Mouse (Mus musculus) kidney, postnatal 0 days (tissue): ENCODE results near the gene Prox1. TPM values are rescaled to one million over a fixed set of nuclear protein-coding genes. Genes with fewer than 3 reads are reported as not detected.

Experiments used
- ATAC-seq: fragments of 200-750 bp; cut with Nextera tagmentation; replicated peaks from 2 replicates; pipeline ENCODE4 v1.8.0; 2017; ENCODE audit warnings: low read depth, moderate number of reproducible peaks, moderate TSS enrichment, moderate library complexity; ENCODE audit not compliant: low FRiP score
- DNase-seq: peaks from one replicate; pipeline ENCODE4 v3.0.0-alpha.2; 2016; ENCODE audit warnings: low spot score
- H3K27ac ChIP-seq: fragments of 300-500 bp; sonication (generic); 2 replicates; pipeline ENCODE4 v1.5.1; 2014; ENCODE audit warnings: mild to moderate bottlenecking
- H3K27me3 ChIP-seq: fragments of 300-500 bp; sonication (generic); 2 replicates; pipeline ENCODE4 v1.6.1; 2014; ENCODE audit warnings: low read length, mixed read lengths; ENCODE audit not compliant: insufficient read depth
- H3K36me3 ChIP-seq: fragments of 300-500 bp; sonication (generic); 2 replicates; pipeline ENCODE4 v1.6.1; 2014; ENCODE audit warnings: low read length, mixed read lengths; ENCODE audit not compliant: insufficient read depth
- H3K4me1 ChIP-seq: fragments of 300-500 bp; sonication (generic); replicated peaks from 2 replicates; pipeline ENCODE4 v1.6.1; 2014; ENCODE audit warnings: antibody characterized with exemption, low read length, mixed read lengths; ENCODE audit not compliant: insufficient read depth
- H3K4me2 ChIP-seq: fragments of 300-500 bp; sonication (generic); 2 replicates; pipeline ENCODE4 v1.6.1; 2014; ENCODE audit warnings: mild to moderate bottlenecking, low read length, moderate library complexity, mixed read lengths
- H3K4me3 ChIP-seq: fragments of 300-500 bp; sonication (generic); replicated peaks from 2 replicates; pipeline ENCODE4 v1.5.1; 2014; ENCODE audit warnings: low read depth, low read length
- H3K9ac ChIP-seq: fragments of 300-500 bp; sonication (generic); 2 replicates; pipeline ENCODE4 v1.6.1; 2014; ENCODE audit warnings: low read depth, low read length
- H3K9me3 ChIP-seq: fragments of 300-500 bp; sonication (generic); replicated peaks from 2 replicates; pipeline ENCODE4 v1.6.1; 2016; ENCODE audit warnings: low read length, inconsistent platforms, mixed read lengths
- CTCF ChIP-seq: IDR thresholded peaks from 2 replicates; pipeline ENCODE4 v1.5.1; 2016; ENCODE audit warnings: antibody characterized with exemption, low read depth, mild to moderate bottlenecking, moderate library complexity
- WGBS: fragments of 180-500 bp; shearing (Covaris S2); extraction: QIAGEN DNeasy Blood & Tissue Kit; methylation state at CpG from one replicate; pipeline ENCODE4 v1.1.7; 2014; 5-methylcytosine and 5-hydroxymethylcytosine counted together
- polyA plus RNA-seq: library from polyadenylated mRNA; unstranded; fragments of >200 nt; fragmentation: Nextera tagmentation; extraction: Ambion mirVana; gene quantifications from 2 replicates; pipeline ENCODE4 v1.2.1, GENCODE M21; 2015

Gene Prox1
- polyA plus RNA-seq, 1 experiment from 2014 or later = 1.3 TPM

DNA sequence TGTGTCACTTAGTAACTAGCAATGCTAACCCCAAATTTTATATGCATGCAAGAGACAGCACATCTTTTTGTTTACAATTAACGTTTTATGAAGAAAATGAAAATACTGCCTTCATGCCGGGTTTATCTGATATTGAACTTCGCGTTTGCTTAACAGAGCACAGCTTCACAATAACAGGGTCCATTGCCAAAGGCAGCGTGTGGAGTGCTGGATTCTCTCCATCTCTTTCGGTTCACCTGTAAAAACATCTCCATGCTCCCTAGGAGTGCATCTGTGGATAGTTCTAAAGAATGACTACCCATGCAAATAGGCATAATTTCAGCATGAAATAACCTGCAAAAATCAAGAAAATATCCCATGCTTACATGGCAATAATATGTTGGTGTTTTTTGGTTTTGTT lies 7.0 kb downstream of the Prox1 start:
- H3K9ac ChIP-seq = no peak overlapping the region
- H3K9me3 ChIP-seq = no peaks in the 10 kb centered on the region
- DNase-seq = no peak
- no peak for TF ChIP-seq CTCF
- H3K27me3 ChIP-seq = peaks cover 15% of the 10 kb centered on the region
- H3K27ac ChIP-seq = no peak overlapping the region
- no peak overlapping the region for H3K4me3 ChIP-seq
- no peak for ATAC-seq
- H3K4me1 ChIP-seq = 0 out of 2 replicates have a peak, but pooled peaks cover 1% of the 10 kb centered on the region
- 79% methylated on average over 6 of the region's 6 CpGs for WGBS
- H3K36me3 ChIP-seq = no peaks in the 10 kb centered on the region
- no peak overlapping the region for H3K4me2 ChIP-seq

DNA sequence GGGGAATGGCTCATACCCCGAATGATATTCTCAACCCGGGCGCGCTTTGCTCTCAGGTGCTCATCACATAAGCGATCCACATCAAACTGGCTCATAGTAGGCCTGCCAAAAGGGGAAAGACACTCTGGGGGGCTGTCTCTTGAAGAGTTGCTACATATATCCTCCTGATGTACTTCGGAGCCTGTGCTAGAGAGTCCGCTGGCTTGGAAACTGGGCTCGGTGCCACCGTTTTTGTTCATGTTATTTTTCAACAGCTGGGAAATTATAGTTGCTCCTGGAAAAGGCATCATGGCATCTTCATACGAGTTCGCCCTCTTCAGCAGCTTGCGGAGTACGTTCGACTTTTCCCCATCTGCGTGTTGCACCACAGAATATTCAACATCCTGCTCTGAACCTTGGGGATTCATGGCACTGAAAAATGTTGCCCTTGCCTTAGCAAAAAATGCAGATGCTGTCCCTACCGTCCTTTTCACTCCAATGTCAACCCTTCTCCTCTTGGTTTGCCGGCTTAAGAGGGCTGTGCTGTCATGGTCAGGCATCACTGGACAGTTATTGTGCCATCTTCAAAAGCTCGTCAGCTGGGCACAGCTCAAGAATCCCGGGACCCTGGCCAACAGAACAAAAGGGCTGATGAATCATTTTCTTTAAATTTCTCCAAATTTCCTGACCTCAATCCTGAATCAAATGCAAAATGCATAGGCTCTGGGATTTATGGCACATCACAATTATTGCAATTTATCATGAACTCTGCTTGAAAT lies 8.6 kb downstream of the Prox1 start:
- ATAC-seq (no peak), DNase-seq (no peak)
- Histone ChIP-seq H3K4me2 (no peak overlapping the region), H3K4me3 (no peak overlapping the region), H3K9ac (no peak overlapping the region), H3K36me3 (no peaks in the 10 kb centered on the region), H3K9me3 (no peaks in the 10 kb centered on the region), H3K27ac (no peak overlapping the region), H3K4me1 (no peaks in the 10 kb centered on the region), H3K27me3 (peaks cover 9% of the 10 kb centered on the region; the same call in 1 of the 2 replicates)
- TF ChIP-seq CTCF = no peak
- WGBS = 80% methylated on average over 19 of the region's 19 CpGs

DNA sequence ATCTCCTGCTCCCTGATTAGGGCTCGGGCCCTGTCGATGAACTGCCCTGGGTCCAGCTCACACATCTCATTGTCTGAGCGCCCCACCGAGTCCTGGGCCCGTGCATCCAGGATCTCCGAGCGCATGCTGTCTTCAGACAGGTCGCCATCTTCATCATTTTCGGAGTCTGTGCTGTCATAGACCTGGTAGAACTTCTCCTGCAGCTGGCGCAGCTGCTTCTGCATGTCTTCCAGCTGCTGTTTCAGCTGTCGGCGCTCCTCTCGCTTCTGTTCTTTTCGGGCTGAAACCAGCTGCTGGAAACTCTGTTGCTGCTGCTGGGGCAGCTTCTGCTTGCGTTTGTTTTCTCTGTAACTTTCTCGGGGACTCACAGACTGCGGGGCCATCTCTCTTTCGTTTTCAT lies 9.2 kb downstream of the Prox1 start:
- H3K27ac ChIP-seq = no peak overlapping the region
- peaks cover 9% of the 10 kb centered on the region; the same call in 1 of the 2 replicates for H3K27me3 ChIP-seq
- no peak for ATAC-seq
- no peak for DNase-seq
- H3K9ac ChIP-seq = no peak overlapping the region
- TF ChIP-seq CTCF = no peak
- no peak overlapping the region for H3K4me3 ChIP-seq
- H3K4me1 ChIP-seq = no peaks in the 10 kb centered on the region
- H3K36me3 ChIP-seq = no peaks in the 10 kb centered on the region
- no peaks in the 10 kb centered on the region for H3K9me3 ChIP-seq
- no peak overlapping the region for H3K4me2 ChIP-seq
- 82% methylated on average over 18 of the region's 18 CpGs for WGBS

DNA sequence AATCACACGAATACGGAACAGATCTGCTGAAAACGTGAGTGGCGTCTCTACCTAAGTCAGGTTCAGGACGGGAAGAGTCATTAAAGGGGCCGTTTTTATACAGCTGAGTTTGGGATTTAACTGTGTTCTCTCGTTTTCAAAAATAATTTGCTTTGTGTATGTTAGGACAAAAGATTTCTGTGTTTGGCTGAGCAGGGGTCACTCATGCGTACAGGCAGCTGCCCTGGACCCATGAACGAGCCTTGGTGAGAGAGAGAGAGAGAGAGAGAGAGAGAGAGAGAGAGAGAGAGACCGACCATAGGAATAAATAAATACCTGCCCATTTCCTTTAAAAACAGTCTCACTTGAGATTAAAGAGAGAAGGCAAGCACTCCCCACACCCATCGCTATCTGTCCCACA lies 11.1 kb downstream of the Prox1 start:
- H3K27me3 ChIP-seq = peaks cover 9% of the 10 kb centered on the region; the same call in 1 of the 2 replicates
- H3K4me1 ChIP-seq = no peaks in the 10 kb centered on the region
- no peak overlapping the region for H3K4me2 ChIP-seq
- no peak for TF ChIP-seq CTCF
- WGBS = 57% methylated on average over 11 of the region's 11 CpGs
- ATAC-seq (no peak), DNase-seq (no peak)
- no peak overlapping the region for H3K9ac ChIP-seq
- no peak overlapping the region for H3K4me3 ChIP-seq
- no peak overlapping the region for H3K27ac ChIP-seq
- H3K36me3 ChIP-seq = no peaks in the 10 kb centered on the region
- H3K9me3 ChIP-seq = no peaks in the 10 kb centered on the region

DNA sequence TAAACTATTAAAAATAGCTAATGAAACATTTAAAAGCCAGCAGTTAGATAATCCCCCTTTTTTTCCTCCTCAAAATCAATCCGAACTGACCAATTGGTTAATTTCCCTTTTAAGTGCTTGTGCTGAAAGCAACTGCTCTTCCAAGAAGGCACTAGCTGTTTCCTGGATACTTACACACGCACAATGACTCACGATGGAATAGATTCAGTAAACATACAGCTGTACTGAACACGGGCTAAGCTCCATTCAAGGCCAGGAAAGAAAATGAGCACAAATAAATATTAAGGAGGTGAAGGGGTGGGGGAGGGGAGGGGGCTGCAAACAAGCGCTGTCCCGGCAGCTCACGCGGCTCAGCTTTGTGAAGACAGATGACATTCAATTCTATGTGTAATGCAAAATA lies 14.8 kb downstream of the Prox1 start:
- WGBS = 34% methylated on average over 8 of the region's 8 CpGs
- DNase-seq = no peak
- no peaks in the 10 kb centered on the region for H3K36me3 ChIP-seq

DNA sequence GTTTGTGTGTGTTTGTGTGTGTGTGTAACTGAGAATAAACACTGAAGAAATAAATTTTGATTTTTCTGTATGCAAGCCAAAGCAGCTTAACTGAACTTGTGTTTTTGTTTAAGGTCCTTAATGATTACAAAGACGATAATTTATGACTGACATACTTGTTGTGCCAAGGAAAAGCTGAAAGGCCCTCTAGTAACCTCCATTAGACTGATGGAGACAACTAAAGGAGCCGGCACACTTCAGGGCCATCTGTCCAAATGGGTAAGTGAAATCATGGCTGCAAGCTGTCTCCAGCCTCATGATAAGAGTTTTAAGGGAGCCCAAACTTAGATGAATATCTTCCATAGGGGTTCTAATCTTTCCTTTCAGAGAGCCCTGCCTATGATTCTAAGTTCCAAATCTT lies 15.5 kb downstream of the Prox1 start:
- no peak overlapping the region for H3K27ac ChIP-seq
- DNase-seq (no peak), ATAC-seq (no peak)
- H3K36me3 ChIP-seq = no peaks in the 10 kb centered on the region
- no peak overlapping the region for H3K9ac ChIP-seq
- WGBS = 45% methylated on average over 2 of the region's 2 CpGs
- H3K4me2 ChIP-seq = no peak overlapping the region
- H3K9me3 ChIP-seq = no peaks in the 10 kb centered on the region
- H3K27me3 ChIP-seq = no peaks in the 10 kb centered on the region; the same call in 1 of the 2 replicates
- no peaks in the 10 kb centered on the region for H3K4me1 ChIP-seq
- TF ChIP-seq CTCF = no peak
- H3K4me3 ChIP-seq = no peak overlapping the region

More for the DNA sequence above, 14.8 kb downstream of the Prox1 start:
- no peak for TF ChIP-seq CTCF
- Histone ChIP-seq H3K27ac (no peak overlapping the region), H3K4me2 (no peak overlapping the region), H3K4me3 (no peak overlapping the region), H3K9ac (no peak overlapping the region), H3K9me3 (no peaks in the 10 kb centered on the region), H3K4me1 (no peaks in the 10 kb centered on the region), H3K27me3 (no peaks in the 10 kb centered on the region; the same call in 1 of the 2 replicates)
- no peak for ATAC-seq

DNA sequence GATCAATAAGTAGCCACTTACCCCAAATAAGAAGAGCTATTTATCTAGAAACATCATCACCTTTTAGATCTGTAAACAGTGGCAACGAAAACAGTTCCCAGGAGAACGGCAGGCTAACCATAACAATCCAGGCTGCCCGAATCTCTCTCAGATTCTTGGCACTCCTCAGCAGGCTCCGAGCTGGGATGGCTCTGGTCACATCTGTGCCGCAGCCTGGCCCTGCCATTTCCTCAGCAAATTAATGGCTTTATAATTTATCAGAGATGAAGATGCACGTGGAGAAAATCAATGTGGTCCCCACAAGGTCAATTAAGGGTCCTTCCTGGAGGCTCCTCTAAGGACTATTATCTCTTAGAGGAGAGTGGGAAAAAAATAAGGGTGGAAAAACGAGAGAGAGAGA lies 16.2 kb downstream of the Prox1 start:
- H3K9ac ChIP-seq = no peak overlapping the region
- no peaks in the 10 kb centered on the region for H3K9me3 ChIP-seq
- no peaks in the 10 kb centered on the region for H3K36me3 ChIP-seq
- H3K4me2 ChIP-seq = no peak overlapping the region
- H3K27ac ChIP-seq = no peak overlapping the region
- TF ChIP-seq CTCF = no peak
- DNase-seq (no peak), ATAC-seq (no peak)
- H3K4me1 ChIP-seq = 0 out of 2 replicates have a peak, but pooled peaks cover under 1% of the 10 kb centered on the region
- WGBS = 23% methylated on average over 7 of the region's 7 CpGs
- no peak overlapping the region for H3K4me3 ChIP-seq
- H3K27me3 ChIP-seq = no peaks in the 10 kb centered on the region; the same call in 1 of the 2 replicates
